Mouse (Mus musculus): ENCODE data around the gene Bach2.

Gene Bach2

GRCm38 (mm10) chr4:32555506-32555905 is 316.9 kb downstream of the Bach2 start:
- DNase-seq (ENCODE audit: extremely low read depth, low read depth, low spot score), result no peak

GRCm38 (mm10) chr4:32560246-32560645 is 321.6 kb downstream of the Bach2 start:
- DNase-seq (ENCODE audit: extremely low read depth, low read depth, low spot score), result no peak

GRCm38 (mm10) chr4:32560724-32561554 is 322.3 kb downstream of the Bach2 start:
- DNase-seq (ENCODE audit: extremely low read depth, low read depth, low spot score), result no peak

- no peak for DNase-seq (ENCODE audit: extremely low read depth, low read depth, low spot score)
Observed at GRCm38 (mm10) chr4:32561555-32562095, 323.0 kb downstream of the Bach2 start.

- no peak for DNase-seq (ENCODE audit: extremely low read depth, low read depth, low spot score)
Observed at GRCm38 (mm10) chr4:32562319-32563115, 323.9 kb downstream of the Bach2 start.

GRCm38 (mm10) chr4:32564416-32564815 is 325.8 kb downstream of the Bach2 start:
- no peak for DNase-seq (ENCODE audit: extremely low read depth, low read depth, low spot score)

- no peak for DNase-seq (ENCODE audit: extremely low read depth, low read depth, low spot score)
Observed at GRCm38 (mm10) chr4:32564918-32565317, 326.3 kb downstream of the Bach2 start.

GRCm38 (mm10) chr4:32569054-32569453 is 330.4 kb downstream of the Bach2 start:
- no peak for DNase-seq (ENCODE audit: extremely low read depth, low read depth, low spot score)

- DNase-seq (ENCODE audit: extremely low read depth, low read depth, low spot score), result no peak
Observed at GRCm38 (mm10) chr4:32569995-32570938, 331.7 kb downstream of the Bach2 start.

GRCm38 (mm10) chr4:32570939-32571317 is 332.3 kb downstream of the Bach2 start:
- DNase-seq (ENCODE audit: extremely low read depth, low read depth, low spot score), result no peak

GRCm38 (mm10) chr4:32571441-32571840 is 332.8 kb downstream of the Bach2 start:
- DNase-seq (ENCODE audit: extremely low read depth, low read depth, low spot score), result no peak

- no peak for DNase-seq (ENCODE audit: extremely low read depth, low read depth, low spot score)
Observed at GRCm38 (mm10) chr4:32572118-32572517, 333.5 kb downstream of the Bach2 start.

- no peak for DNase-seq (ENCODE audit: extremely low read depth, low read depth, low spot score)
Observed at GRCm38 (mm10) chr4:32573586-32573985, 335.0 kb downstream of the Bach2 start.

GRCm38 (mm10) chr4:32574604-32575003 is 336.0 kb downstream of the Bach2 start:
- no peak for DNase-seq (ENCODE audit: extremely low read depth, low read depth, low spot score)

- no peak for DNase-seq (ENCODE audit: extremely low read depth, low read depth, low spot score)
Observed at GRCm38 (mm10) chr4:32575165-32575564, 336.6 kb downstream of the Bach2 start.

- DNase-seq (ENCODE audit: extremely low read depth, low read depth, low spot score), result no peak
Observed at GRCm38 (mm10) chr4:32579850-32580249, 341.2 kb downstream of the Bach2 start.

- DNase-seq (ENCODE audit: extremely low read depth, low read depth, low spot score), result no peak
Observed at GRCm38 (mm10) chr4:32584181-32584580, 345.6 kb downstream of the Bach2 start.

- no peak for DNase-seq (ENCODE audit: extremely low read depth, low read depth, low spot score)
Observed at GRCm38 (mm10) chr4:32586596-32586995, 348.0 kb downstream of the Bach2 start.

- no peak for DNase-seq (ENCODE audit: extremely low read depth, low read depth, low spot score)
Observed at GRCm38 (mm10) chr4:32587543-32587942, 348.9 kb downstream of the Bach2 start.

- no peak for DNase-seq (ENCODE audit: extremely low read depth, low read depth, low spot score)
Observed at GRCm38 (mm10) chr4:32588237-32588636, 349.6 kb downstream of the Bach2 start.

- no peak for DNase-seq (ENCODE audit: extremely low read depth, low read depth, low spot score)
Observed at GRCm38 (mm10) chr4:32601135-32601534, 362.5 kb downstream of the Bach2 start.

All from fat pad, adult 2 months (tissue).